Mouse (Mus musculus) lung, postnatal 0 days (tissue): ENCODE data around the gene A930004D18Rik.

ENCODE experiments used
- CTCF ChIP-seq: IDR thresholded peaks from 2 replicates; pipeline ENCODE4 v1.5.1; 2016; ENCODE audit warnings: antibody characterized with exemption, mild to moderate bottlenecking
- EP300 ChIP-seq: IDR thresholded peaks from 2 replicates; pipeline ENCODE4 v1.6.1; 2016; ENCODE audit warnings: antibody characterized with exemption, mild to moderate bottlenecking, control low read depth

DNA sequence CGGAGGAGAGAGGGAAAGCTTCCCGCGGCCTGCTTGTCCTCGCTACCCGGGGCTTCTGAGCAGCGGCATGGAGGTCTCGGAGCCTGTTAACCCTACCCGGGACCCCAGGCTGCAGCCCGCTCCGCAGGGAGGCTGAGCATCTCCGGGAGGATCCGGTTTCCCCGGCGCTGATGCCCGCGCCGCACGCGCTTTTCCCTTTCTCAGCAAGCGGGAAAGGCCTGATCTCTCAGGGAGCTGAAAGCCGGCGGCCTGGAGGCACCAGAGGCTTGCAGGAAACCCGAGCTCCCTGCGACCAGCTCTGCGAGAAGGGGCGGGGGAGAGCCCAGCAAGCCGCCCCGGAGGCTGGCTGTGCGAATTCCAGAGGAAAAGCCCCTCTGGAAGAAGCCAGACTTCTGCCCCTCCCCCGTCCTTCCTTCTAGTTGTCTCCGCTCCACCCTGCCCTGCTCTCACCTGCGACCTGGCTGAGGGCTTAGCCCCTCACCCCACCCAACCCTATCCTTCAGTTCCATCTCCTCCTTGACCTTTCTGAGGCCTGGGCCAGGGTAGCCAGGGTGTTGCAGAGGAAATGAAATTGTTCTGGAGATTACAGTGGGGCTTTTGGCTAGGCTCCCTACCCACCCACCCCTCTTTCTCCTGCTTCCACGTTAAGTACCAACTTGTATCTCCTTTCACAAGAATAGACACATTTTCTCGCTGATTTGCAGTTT is 5.6 kb downstream of the A930004D18Rik start:
- TF ChIP-seq CTCF (no peak), EP300 (no peak)
